Mouse (Mus musculus) olfactory bulb, adult 2 months (tissue): Measurements from ENCODE around the gene Ppp1r1c. TPM values are rescaled to one million over a fixed set of nuclear protein-coding genes. Genes with fewer than 3 reads are reported as not detected.

Experiments used
- H3K27ac ChIP-seq: fragments of 200-500 bp; 2 replicates; pipeline ENCODE4 v1.5.1; 2012; ENCODE audit warnings: low read depth, low read length; ENCODE audit not compliant: insufficient read depth
- H3K4me1 ChIP-seq: fragments of 200-500 bp; 2 replicates; pipeline ENCODE4 v1.6.1; 2012; ENCODE audit warnings: low read length; ENCODE audit not compliant: control insufficient read depth, insufficient read depth
- H3K4me3 ChIP-seq: fragments of 200-500 bp; 2 replicates; pipeline ENCODE4 v1.5.1; 2012; ENCODE audit warnings: mild to moderate bottlenecking, low read depth, low read length, moderate library complexity; ENCODE audit not compliant: insufficient read depth
- CTCF ChIP-seq: fragments of 200-500 bp; IDR thresholded peaks from 2 replicates; pipeline ENCODE4 v1.5.1; 2012; ENCODE audit warnings: low read depth, mild to moderate bottlenecking, low read length, moderate library complexity; ENCODE audit not compliant: insufficient read depth
- POLR2A ChIP-seq: fragments of 200-500 bp; IDR thresholded peaks from 2 replicates; pipeline ENCODE4 v1.6.1; 2012; ENCODE audit warnings: mild to moderate bottlenecking, low read depth, low read length, moderate library complexity; ENCODE audit not compliant: insufficient read depth
- WGBS: fragments of 180-500 bp; shearing (Covaris S2); methylation state at CpG from one replicate; pipeline ENCODE4 v1.1.7; 2018; 5-methylcytosine and 5-hydroxymethylcytosine counted together
- polyA plus RNA-seq: library from polyadenylated mRNA; stranded (reverse); fragments of >200 nt; gene quantifications from 2 replicates; pipeline ENCODE4 v1.2.4, GENCODE M21; 2012; ENCODE audit warnings: low replicate concordance; ENCODE audit not compliant: missing spikeins, insufficient read depth, insufficient read length

Gene Ppp1r1c
- polyA plus RNA-seq, 1 experiment, result not detected

DNA sequence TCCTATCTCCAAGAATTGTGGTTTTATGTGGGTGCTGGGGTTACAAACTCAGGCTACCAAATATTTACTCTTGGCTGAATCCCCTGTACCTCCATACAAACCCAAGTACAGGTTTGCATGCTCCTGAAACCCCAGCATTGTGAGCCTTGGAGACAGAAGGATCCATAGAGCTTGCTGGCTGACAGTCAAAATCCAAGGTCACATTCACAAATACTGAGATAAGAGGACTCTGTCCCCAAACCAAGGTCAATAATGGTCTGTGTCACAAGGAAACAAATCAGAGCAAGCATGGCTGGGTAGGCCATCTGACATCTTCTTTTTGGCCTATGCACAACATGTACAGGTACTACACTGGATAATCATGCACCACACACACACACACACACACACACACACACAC is 10.3 kb downstream of the Ppp1r1c start:
- TF ChIP-seq CTCF (no peak), POLR2A (no peak)
- no peak overlapping the region for H3K27ac ChIP-seq
- no peaks in the 10 kb centered on the region for H3K4me1 ChIP-seq
- H3K4me3 ChIP-seq, result no peak overlapping the region

DNA sequence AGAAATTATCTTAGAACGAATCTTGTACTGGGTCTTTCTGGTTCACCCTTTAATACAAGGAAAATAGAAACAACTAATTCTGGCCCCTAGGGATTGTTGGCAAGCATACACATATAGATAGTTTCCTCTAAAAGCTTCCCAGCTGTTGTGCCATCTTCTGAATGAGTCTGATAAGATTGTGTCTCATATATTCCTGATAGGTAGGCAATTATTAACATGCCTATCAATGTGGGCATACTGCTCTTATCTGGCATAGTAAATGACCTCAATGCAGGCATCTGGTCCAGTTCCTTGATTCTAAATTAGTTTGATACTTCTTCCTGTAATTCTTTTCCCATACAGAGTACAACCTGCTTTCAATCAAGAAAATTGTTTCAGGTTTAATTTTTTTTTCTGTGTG is 14.8 kb downstream of the Ppp1r1c start:
- Histone ChIP-seq H3K27ac (no peak overlapping the region), H3K4me3 (no peak overlapping the region), H3K4me1 (no peaks in the 10 kb centered on the region)
- WGBS, result 49% methylated on average over 1 of the region's 1 CpGs
- TF ChIP-seq POLR2A, result no peak
- TF ChIP-seq CTCF, result no peak

DNA sequence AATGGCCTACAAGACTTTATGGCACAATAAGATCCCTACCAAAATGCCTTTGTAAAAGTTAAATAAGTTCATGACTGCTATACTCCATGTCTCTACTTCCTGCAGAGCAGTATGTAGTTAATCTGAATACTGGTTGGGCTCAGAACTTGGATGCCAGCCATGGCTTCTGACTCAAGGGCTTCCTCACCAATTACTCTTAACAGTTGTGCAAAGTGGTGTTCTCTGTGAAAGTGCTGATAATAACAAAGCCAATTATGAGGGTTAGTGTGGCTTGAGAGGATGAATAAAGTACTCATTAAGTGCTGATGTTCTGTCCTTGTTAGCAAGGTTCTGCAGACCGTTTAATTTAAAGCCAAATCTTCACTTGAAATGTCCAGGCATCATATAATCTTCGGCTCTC is 31.4 kb downstream of the Ppp1r1c start:
- WGBS, result 30% methylated on average over 2 of the region's 2 CpGs
- no peak for TF ChIP-seq CTCF
- no peak for TF ChIP-seq POLR2A
- H3K4me3 ChIP-seq, result no peak overlapping the region
- H3K4me1 ChIP-seq, result no peaks in the 10 kb centered on the region
- no peak overlapping the region for H3K27ac ChIP-seq

DNA sequence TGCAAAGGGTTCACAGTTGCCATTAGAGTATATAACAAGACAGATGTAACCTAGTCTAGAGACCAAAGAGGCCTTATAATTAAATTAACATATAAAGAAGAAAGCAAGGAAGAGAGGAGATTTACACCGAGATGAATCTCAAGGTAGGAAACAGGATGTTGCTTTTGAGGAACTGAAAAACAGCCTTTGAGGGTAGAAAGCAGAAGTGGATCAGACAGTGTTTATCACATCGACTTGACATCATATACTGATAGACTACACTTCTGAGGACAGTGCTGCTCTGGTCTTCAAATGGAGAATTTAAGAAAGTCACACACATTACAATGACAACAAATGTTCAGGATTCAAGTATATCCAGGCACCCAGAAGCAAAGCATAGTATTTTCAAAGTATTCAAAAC is 34.4 kb downstream of the Ppp1r1c start:
- TF ChIP-seq CTCF (no peak), POLR2A (no peak)
- 87% methylated on average over 2 of the region's 2 CpGs for WGBS
- no peak overlapping the region for H3K27ac ChIP-seq
- H3K4me1 ChIP-seq, result no peaks in the 10 kb centered on the region
- H3K4me3 ChIP-seq, result no peak overlapping the region

DNA sequence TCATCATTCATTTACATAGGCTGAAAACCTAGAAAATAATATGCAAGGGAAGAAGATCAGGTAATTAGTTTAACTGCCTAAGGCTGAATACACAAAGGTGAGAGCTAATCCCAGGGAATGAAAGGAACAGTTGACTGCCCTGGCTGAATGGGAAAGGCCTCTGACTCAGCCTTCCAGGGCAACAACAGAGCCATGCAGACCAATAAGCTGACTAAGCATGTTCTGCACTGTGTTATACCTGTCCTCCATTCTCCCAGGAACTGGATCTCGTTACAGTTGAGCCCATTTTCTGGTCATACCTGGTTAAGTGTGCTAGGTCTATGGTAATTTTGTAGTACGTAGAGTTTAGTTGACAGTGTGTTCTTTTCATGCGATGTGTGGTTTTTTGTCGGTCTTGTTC is 36.6 kb downstream of the Ppp1r1c start:
- H3K4me3 ChIP-seq, result no peak overlapping the region
- no peak overlapping the region for H3K27ac ChIP-seq
- H3K4me1 ChIP-seq, result no peaks in the 10 kb centered on the region
- WGBS, result 95% methylated on average over 4 of the region's 4 CpGs
- no peak for TF ChIP-seq CTCF
- no peak for TF ChIP-seq POLR2A

DNA sequence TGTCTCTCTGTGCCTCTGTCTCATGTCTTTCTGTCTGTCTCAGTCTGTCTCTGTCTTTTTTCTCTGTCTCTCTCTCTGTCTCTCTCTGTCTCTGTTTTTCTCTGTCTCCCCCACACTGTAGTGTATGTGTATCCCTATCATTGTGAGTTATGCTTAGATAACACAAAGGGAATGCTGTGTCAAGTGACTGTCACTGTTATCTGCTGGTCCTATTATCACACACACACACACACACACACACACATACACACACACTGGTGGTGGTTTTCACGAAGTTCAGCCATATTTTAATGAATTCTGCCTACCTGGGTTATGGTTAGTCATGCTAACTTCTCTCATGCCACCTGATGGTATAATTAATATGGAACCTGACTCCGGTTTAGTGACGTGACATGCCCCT is 44.1 kb downstream of the Ppp1r1c start:
- no peaks in the 10 kb centered on the region for H3K4me1 ChIP-seq
- TF ChIP-seq CTCF, result no peak
- no peak for TF ChIP-seq POLR2A
- no peak overlapping the region for H3K4me3 ChIP-seq
- H3K27ac ChIP-seq, result no peak overlapping the region
- WGBS, result 83% methylated on average over 3 of the region's 3 CpGs

DNA sequence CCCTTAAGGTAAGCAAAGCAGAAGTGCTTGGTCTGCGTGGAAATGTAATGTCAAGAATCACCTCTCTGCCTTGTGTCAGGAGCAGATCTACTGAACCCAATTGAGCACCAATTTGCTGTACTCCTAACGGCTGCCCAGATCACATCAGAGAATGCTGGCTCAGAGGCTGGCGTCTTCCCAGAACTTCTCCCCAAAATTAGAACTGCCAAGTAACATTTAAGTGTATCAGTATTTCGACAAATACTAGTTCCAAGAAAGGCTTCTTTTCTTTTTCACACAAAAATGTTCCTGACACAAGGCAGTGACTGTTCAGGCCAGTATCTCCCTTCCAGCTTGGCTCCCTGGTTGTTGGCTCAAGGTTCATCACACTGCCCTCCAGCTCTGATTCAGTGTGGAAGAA is 52.4 kb downstream of the Ppp1r1c start:
- TF ChIP-seq CTCF (no peak), POLR2A (no peak)
- 38% methylated on average over 4 of the region's 4 CpGs for WGBS
- H3K4me1 ChIP-seq, result no peaks in the 10 kb centered on the region
- no peak overlapping the region for H3K27ac ChIP-seq
- no peak overlapping the region for H3K4me3 ChIP-seq

DNA sequence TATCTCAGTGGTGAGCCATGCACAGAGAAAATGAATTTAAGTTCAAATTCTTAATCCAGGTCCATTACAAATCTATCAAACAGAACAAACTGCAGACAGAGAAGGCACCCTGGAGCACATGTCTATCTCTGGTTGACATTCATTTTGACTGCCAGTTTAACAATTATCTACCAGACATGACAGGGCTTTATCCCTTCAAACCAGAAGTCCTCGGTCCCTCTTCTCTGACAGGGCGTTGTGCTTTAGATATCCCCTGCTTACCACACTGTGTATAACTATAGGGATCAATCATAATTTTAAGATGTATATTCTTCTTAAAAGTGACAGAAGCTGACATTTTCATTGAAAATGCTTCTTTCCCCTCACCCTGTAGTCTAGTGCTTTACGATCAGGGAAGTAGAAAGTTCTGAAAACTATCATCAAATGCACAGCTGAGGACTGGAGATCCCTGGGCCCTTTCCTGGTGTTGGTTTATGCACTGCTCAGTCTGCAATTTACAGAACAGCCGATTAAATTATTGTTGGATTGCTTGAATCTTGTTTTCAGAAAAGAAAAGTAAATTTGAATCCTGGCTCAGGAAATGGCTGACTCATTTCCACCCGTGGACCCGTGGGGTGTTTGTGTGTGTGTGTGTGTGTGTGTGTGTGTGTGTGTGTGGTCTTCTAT is 55.3 kb downstream of the Ppp1r1c start:
- H3K4me1 ChIP-seq, result no peaks in the 10 kb centered on the region
- H3K27ac ChIP-seq, result no peak overlapping the region
- no peak overlapping the region for H3K4me3 ChIP-seq
- TF ChIP-seq POLR2A, result no peak
- TF ChIP-seq CTCF, result no peak
- 50% methylated on average over 6 of the region's 6 CpGs for WGBS

DNA sequence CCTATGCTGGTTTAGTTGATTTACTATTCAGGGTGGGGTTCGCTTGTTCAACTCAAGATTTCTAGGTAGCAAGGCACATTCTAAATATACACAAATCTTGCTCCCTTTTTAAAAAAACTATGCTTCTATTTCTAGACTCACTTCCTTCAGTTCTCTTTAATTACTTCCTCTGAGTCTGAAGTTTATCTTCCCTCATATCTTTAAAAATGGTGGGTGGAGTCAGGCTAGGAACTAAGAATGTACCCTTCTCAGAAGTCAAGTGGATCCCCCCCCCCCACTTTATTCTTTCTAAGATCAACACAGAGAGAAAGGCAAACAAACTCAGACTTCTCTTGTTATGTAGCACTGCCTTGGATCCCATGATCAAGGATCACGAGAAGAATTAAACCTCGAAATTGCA is 57.5 kb downstream of the Ppp1r1c start:
- H3K4me1 ChIP-seq, result no peaks in the 10 kb centered on the region
- TF ChIP-seq POLR2A (no peak), CTCF (no peak)
- H3K4me3 ChIP-seq, result no peak overlapping the region
- no peak overlapping the region for H3K27ac ChIP-seq
- 83% methylated on average over 3 of the region's 3 CpGs for WGBS

DNA sequence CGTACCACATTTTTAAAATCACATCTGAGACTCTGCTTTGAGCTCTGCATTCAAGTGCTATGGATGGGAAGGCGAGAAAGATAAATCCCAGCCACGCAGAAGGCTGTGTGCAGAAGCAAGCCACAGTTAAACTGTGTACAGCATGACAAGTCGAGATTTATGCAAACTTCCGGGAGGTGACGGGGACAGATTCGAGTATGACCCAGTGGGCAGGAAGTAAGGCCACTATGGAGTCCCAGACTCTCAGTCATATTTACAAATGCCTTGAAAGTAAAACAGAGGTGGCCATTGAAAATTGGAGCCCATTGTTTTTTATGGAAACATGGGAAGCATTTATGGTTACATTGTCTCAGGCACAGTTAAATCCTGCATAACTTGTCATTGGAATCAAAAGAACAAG is 58.1 kb downstream of the Ppp1r1c start:
- TF ChIP-seq POLR2A, result no peak
- TF ChIP-seq CTCF, result no peak
- Histone ChIP-seq H3K4me1 (no peaks in the 10 kb centered on the region), H3K27ac (no peak overlapping the region), H3K4me3 (no peak overlapping the region)
- WGBS, result 88% methylated on average over 7 of the region's 7 CpGs
